Mouse (Mus musculus) spleen, postnatal 0 days (tissue): ENCODE data around the gene Hist1h1c. TPM values are rescaled to one million over a fixed set of nuclear protein-coding genes. Genes with fewer than 3 reads are reported as not detected.

Experiments
- polyA plus RNA-seq: library from polyadenylated mRNA; unstranded; fragments of >200 nt; fragmentation: Nextera tagmentation; extraction: Ambion mirVana; gene quantifications from 2 replicates; pipeline ENCODE4 v1.2.1, GENCODE M21; 2015

Hist1h1c gene
- polyA plus RNA-seq, 1 experiment from 2014 or later, result 62.5 TPM

Other genes starting within 250 kb of the Hist1h1c start
- not detected in 2 replicates for gene Btn2a2, start 250.0 kb upstream of the Hist1h1c start, polyA plus RNA-seq
- gene Hist1h4h, start 207.8 kb upstream of the Hist1h1c start, polyA plus RNA-seq, result 10.2 and 10.9 TPM in 2 replicates
- gene Hist1h2af, start 204.9 kb upstream of the Hist1h1c start, polyA plus RNA-seq, result 40.9 and 45.6 TPM in 2 replicates
- 18.3 and 26.4 TPM in 2 replicates for gene Hist1h3g, start 203.4 kb upstream of the Hist1h1c start, polyA plus RNA-seq
- gene Hist1h2bh, start 195.4 kb upstream of the Hist1h1c start, polyA plus RNA-seq, result 2.3 and 2.8 TPM in 2 replicates
- gene Hist1h3f, start 194.8 kb upstream of the Hist1h1c start, polyA plus RNA-seq, result 5.0 and 8.1 TPM in 2 replicates
- gene Hist1h4f, start 187.2 kb upstream of the Hist1h1c start, polyA plus RNA-seq, result 7.3 and 7.9 TPM in 2 replicates
- gene Hist1h1d, start 185.5 kb upstream of the Hist1h1c start, polyA plus RNA-seq, result 0.91 and 1.1 TPM in 2 replicates
- 15.3 and 18.5 TPM in 2 replicates for gene Hist1h3e, start 176.4 kb upstream of the Hist1h1c start, polyA plus RNA-seq
- gene Hist1h2ae, start 167.6 kb upstream of the Hist1h1c start, polyA plus RNA-seq, result 134 and 158 TPM in 2 replicates
- gene Hist1h2bg, start 167.4 kb upstream of the Hist1h1c start, polyA plus RNA-seq, result 22.9 and 29.0 TPM in 2 replicates
- gene Hist1h2bf, start 164.6 kb upstream of the Hist1h1c start, polyA plus RNA-seq, result 18.8 and 26.9 TPM in 2 replicates
- gene Hist1h2ad, start 164.4 kb upstream of the Hist1h1c start, polyA plus RNA-seq, result 4.1 and 8.1 TPM in 2 replicates
- gene Hist1h3d, start 163.0 kb upstream of the Hist1h1c start, polyA plus RNA-seq, result 19.3 and 30.4 TPM in 2 replicates
- gene Hist1h4d, start 157.2 kb upstream of the Hist1h1c start, polyA plus RNA-seq, result 202 and 234 TPM in 2 replicates
- gene Hist1h2be, start 117.7 kb upstream of the Hist1h1c start, polyA plus RNA-seq, result 2.5 and 3.2 TPM in 2 replicates
- gene Hist1h1e, start 116.2 kb upstream of the Hist1h1c start, polyA plus RNA-seq, result 31.4 and 33.9 TPM in 2 replicates
- gene Hist1h2ac, start 54.9 kb upstream of the Hist1h1c start, polyA plus RNA-seq, result 1.9 and 3.1 TPM in 2 replicates
- 77.4 and 85.8 TPM in 2 replicates for gene Hist1h2bc, start 54.6 kb upstream of the Hist1h1c start, polyA plus RNA-seq
- gene Hist1h1t, start 43.0 kb upstream of the Hist1h1c start, polyA plus RNA-seq, result not detected in 2 replicates
- 18.8 TPM in 2 replicates for gene Hist1h4c, start 40.4 kb upstream of the Hist1h1c start, polyA plus RNA-seq
- 10.7 and 14.6 TPM in 2 replicates for gene Hfe, start 28.0 kb upstream of the Hist1h1c start, polyA plus RNA-seq
- gene Hist1h3c, start 6.8 kb downstream of the Hist1h1c start, polyA plus RNA-seq, result 10.7 and 11.0 TPM in 2 replicates
- gene Hist1h2bb, start 7.9 kb downstream of the Hist1h1c start, polyA plus RNA-seq, result 7.7 and 9.4 TPM in 2 replicates
- gene Hist1h2ab, start 12.3 kb downstream of the Hist1h1c start, polyA plus RNA-seq, result 104 and 128 TPM in 2 replicates
- gene Hist1h3b, start 13.5 kb downstream of the Hist1h1c start, polyA plus RNA-seq, result 51.9 and 64.5 TPM in 2 replicates
- gene Hist1h4b, start 18.2 kb downstream of the Hist1h1c start, polyA plus RNA-seq, result 8.3 and 9.5 TPM in 2 replicates
- gene Hist1h4a, start 22.4 kb downstream of the Hist1h1c start, polyA plus RNA-seq, result 1.3 and 1.4 TPM in 2 replicates
- gene Hist1h3a, start 23.6 kb downstream of the Hist1h1c start, polyA plus RNA-seq, result 26.7 and 31.7 TPM in 2 replicates
- 15.4 and 20.8 TPM in 2 replicates for gene Hist1h1a, start 24.9 kb downstream of the Hist1h1c start, polyA plus RNA-seq
- not detected in 2 replicates for gene Trim38, start 31.1 kb downstream of the Hist1h1c start, polyA plus RNA-seq
- gene Slc17a2, start 68.2 kb downstream of the Hist1h1c start, polyA plus RNA-seq, result not detected in 2 replicates
- not detected in 2 replicates for gene Slc17a3, start 100.6 kb downstream of the Hist1h1c start, polyA plus RNA-seq
- gene Slc17a1, start 128.9 kb downstream of the Hist1h1c start, polyA plus RNA-seq, result not detected in 2 replicates
- gene Slc17a4, start 176.2 kb downstream of the Hist1h1c start, polyA plus RNA-seq, result 0.16 TPM in 2 replicates
- gene Hist1h2ba, start 195.3 kb downstream of the Hist1h1c start, polyA plus RNA-seq, result not detected in 2 replicates
- not detected in 2 replicates for gene Hist1h2aa, start 195.7 kb downstream of the Hist1h1c start, polyA plus RNA-seq